Mouse (Mus musculus) activated CD4-positive, CD25-positive, alpha-beta regulatory T cell, adult 4 months (primary cell): ENCODE results near the gene Gm14851. TPM values are rescaled to one million over a fixed set of nuclear protein-coding genes. Genes with fewer than 3 reads are reported as not detected.
"Not testable (repeated sequence)": the region's sequence is repeated elsewhere in the genome, so short reads cannot be mapped to it uniquely, and the experiment has no call there.

Source experiments
- ATAC-seq: one replicate; pipeline ENCODE4 v1.8.0; 2017
- polyA plus RNA-seq, 2 experiments: library from polyadenylated mRNA; unstranded; fragments of 100-300 nt; shearing (Covaris generic); gene quantifications; one replicate each; pipeline ENCODE4 v1.2.1; 2017

The Gm14851 gene
- polyA plus RNA-seq: not detected

- not testable (repeated sequence) for ATAC-seq
Measured at GRCm38 (mm10) chr8:21095950-21096349, at the start of gene Gm14851. Gene Gm14851 (minus strand): TSS chr8:21096050.

GRCm38 (mm10) chr8:21134342-21134741 is 38.5 kb upstream of the Gm14851 start, which contains the start of gene Defa30:
Gene Defa30 (plus strand): TSS chr8:21134642.
- not testable (repeated sequence) for ATAC-seq

GRCm38 (mm10) chr8:21093106-21093505 is 2.7 kb downstream of the Gm14851 start:
- no peak for ATAC-seq

- ATAC-seq: not testable (repeated sequence)
Measured at GRCm38 (mm10) chr8:21084142-21084541, 11.7 kb downstream of the Gm14851 start, which contains the start of gene Defa25. Gene Defa25 (plus strand): TSS chr8:21084442.

- ATAC-seq: not testable (repeated sequence)
Measured at GRCm38 (mm10) chr8:21064738-21065137, 31.1 kb downstream of the Gm14851 start, which contains the start of gene Defa35. Gene Defa35 (plus strand): TSS chr8:21065038.

GRCm38 (mm10) chr8:21054747-21055146 is 41.1 kb downstream of the Gm14851 start, which contains the start of gene Defa23:
Gene Defa23 (plus strand): TSS chr8:21055047.
- ATAC-seq: not testable (repeated sequence)

Other genes starting within 250 kb of the Gm14851 start
- gene Defb33, start 203.4 kb downstream of the Gm14851 start, polyA plus RNA-seq: not detected
- not detected for gene Gm15056, start 193.4 kb downstream of the Gm14851 start, polyA plus RNA-seq
- not detected for gene Gm6040, start 174.0 kb downstream of the Gm14851 start, polyA plus RNA-seq
- gene AY761185, start 151.3 kb downstream of the Gm14851 start, polyA plus RNA-seq: not detected
- gene Defa21, start 70.5 kb downstream of the Gm14851 start, polyA plus RNA-seq: not detected
- gene Defa23, start 41.0 kb downstream of the Gm14851 start, polyA plus RNA-seq: not detected
- gene Defa35, start 31.0 kb downstream of the Gm14851 start, polyA plus RNA-seq: not detected
- gene Defa25, start 11.6 kb downstream of the Gm14851 start, polyA plus RNA-seq: not detected
- gene Defa30, start 38.6 kb upstream of the Gm14851 start, polyA plus RNA-seq: not detected
- gene Defa22, start 66.2 kb upstream of the Gm14851 start, polyA plus RNA-seq: not detected
- gene Defa31, start 95.6 kb upstream of the Gm14851 start, polyA plus RNA-seq: not detected
- not detected for gene Gm15293, start 105.5 kb upstream of the Gm14851 start, polyA plus RNA-seq
- gene Gm15292, start 153.7 kb upstream of the Gm14851 start, polyA plus RNA-seq: not detected
- gene Defa27, start 219.5 kb upstream of the Gm14851 start, polyA plus RNA-seq: not detected
- gene Defa29, start 231.0 kb upstream of the Gm14851 start, polyA plus RNA-seq: not detected